Mouse (Mus musculus): ENCODE measurements at regions not wholly inside any gene's neighbourhood (a gene's known extent, or its start where the extent isn't known, plus 50 kb on each side); places are given as distances from the start of the nearest gene placed in this dataset.

GRCm38 (mm10) chr2:128368534-128369273, 222.3 kb upstream of the Spdye4c start:
- no peak for DNase-seq (ENCODE audit: low read depth, low spot score)

- no peak for DNase-seq (ENCODE audit: low read depth, low spot score)
Observed at GRCm38 (mm10) chr2:128370821-128371220, 220.2 kb upstream of the Spdye4c start.

GRCm38 (mm10) chr2:128372204-128372603, 218.8 kb upstream of the Spdye4c start:
- DNase-seq (ENCODE audit: low read depth, low spot score), result no peak

- peak; percentile 47 for DNase-seq (ENCODE audit: low read depth, low spot score)
Observed at GRCm38 (mm10) chr2:128373363-128374252, 217.4 kb upstream of the Spdye4c start.

- DNase-seq (ENCODE audit: low read depth, low spot score), result no peak
Observed at GRCm38 (mm10) chr2:128374253-128374566, 216.8 kb upstream of the Spdye4c start.

- DNase-seq (ENCODE audit: low read depth, low spot score), result no peak
Observed at GRCm38 (mm10) chr2:128374926-128375325, 216.1 kb upstream of the Spdye4c start.

- DNase-seq (ENCODE audit: low read depth, low spot score), result no peak
Observed at GRCm38 (mm10) chr2:128375827-128376226, 215.2 kb upstream of the Spdye4c start.

GRCm38 (mm10) chr2:128377176-128377575, 213.8 kb upstream of the Spdye4c start:
- DNase-seq (ENCODE audit: low read depth, low spot score), result no peak

- DNase-seq (ENCODE audit: low read depth, low spot score), result no peak
Observed at GRCm38 (mm10) chr2:128377680-128378079, 213.3 kb upstream of the Spdye4c start.

GRCm38 (mm10) chr2:128378456-128378855, 212.6 kb upstream of the Spdye4c start:
- no peak for DNase-seq (ENCODE audit: low read depth, low spot score)

- DNase-seq (ENCODE audit: low read depth, low spot score), result no peak
Observed at GRCm38 (mm10) chr2:128379151-128379550, 211.9 kb upstream of the Spdye4c start.

GRCm38 (mm10) chr2:128379554-128379953, 211.5 kb upstream of the Spdye4c start:
- no peak for DNase-seq (ENCODE audit: low read depth, low spot score)

- no peak for DNase-seq (ENCODE audit: low read depth, low spot score)
Observed at GRCm38 (mm10) chr2:128380581-128380980, 210.4 kb upstream of the Spdye4c start.

- DNase-seq (ENCODE audit: low read depth, low spot score), result no peak
Observed at GRCm38 (mm10) chr2:128381684-128382205, 209.3 kb upstream of the Spdye4c start.

- no peak for DNase-seq (ENCODE audit: low read depth, low spot score)
Observed at GRCm38 (mm10) chr2:128382473-128382872, 208.5 kb upstream of the Spdye4c start.

GRCm38 (mm10) chr2:128384612-128385011, 206.4 kb upstream of the Spdye4c start:
- DNase-seq (ENCODE audit: low read depth, low spot score), result no peak

- DNase-seq (ENCODE audit: low read depth, low spot score), result no peak
Observed at GRCm38 (mm10) chr2:128386846-128387621, 204.0 kb upstream of the Spdye4c start.

- no peak for DNase-seq (ENCODE audit: low read depth, low spot score)
Observed at GRCm38 (mm10) chr2:128387851-128388471, 203.0 kb upstream of the Spdye4c start.

GRCm38 (mm10) chr2:128388883-128389470, 202.0 kb upstream of the Spdye4c start:
- DNase-seq (ENCODE audit: low read depth, low spot score), result no peak

GRCm38 (mm10) chr2:128392344-128392743, 198.7 kb upstream of the Spdye4c start:
- no peak for DNase-seq (ENCODE audit: low read depth, low spot score)

- DNase-seq (ENCODE audit: low read depth, low spot score), result no peak
Observed at GRCm38 (mm10) chr2:128393401-128393800, 197.6 kb upstream of the Spdye4c start.

Measured in skeletal muscle tissue, adult 2 months (tissue).